ENCODE assay signal across 33 mouse cellular contexts in the genomic region with DNA sequence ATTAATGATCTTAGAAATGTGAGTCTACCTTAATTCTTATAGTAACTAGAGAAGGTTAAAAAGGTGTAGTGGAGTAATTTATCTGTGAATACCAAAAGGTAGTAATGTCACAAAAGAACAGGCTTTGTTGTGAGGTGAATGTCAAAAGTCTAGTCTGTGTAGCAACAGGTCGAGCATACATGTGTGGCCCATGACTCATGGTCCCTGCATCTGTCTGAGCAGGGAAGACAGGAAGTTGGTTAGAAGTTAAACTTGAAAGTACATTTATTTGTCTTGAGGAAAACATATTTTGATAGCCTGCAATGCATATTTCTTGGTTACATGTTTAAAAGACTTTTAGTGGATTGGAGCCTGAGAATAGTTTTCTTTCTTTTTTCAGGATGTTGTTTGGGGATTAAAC. TPM values are rescaled to one million over a fixed set of nuclear protein-coding genes. Genes with fewer than 3 reads are reported as not detected.
DNase-seq lines count a peak whose midpoint lies in the region; ATAC-seq and TF ChIP-seq lines count a peak whose summit lies in the region.
"Had no signal": no experiment of that assay in that cellular context is flagged by ENCODE, and none has a peak within 500 bp of the region (broad histone marks: within the 10 kb centered on the region; RNA-seq: fewer than 3 reads in every experiment).

No protein-coding gene starts in this region.

- H3K9me3 ChIP-seq in liver, embryonic 14.5 days (ENCODE audit: control insufficient read depth, low read length), result no peaks in the 10 kb centered on the region
- no peaks in the 10 kb centered on the region for H3K9me3 ChIP-seq in liver, embryonic 11.5 days (ENCODE audit: control insufficient read depth, low read length)
- no peaks in the 10 kb centered on the region for H3K9me3 ChIP-seq in liver, embryonic 16.5 days (replicated peaks; ENCODE audit: control insufficient read depth, low read length)
- H3K9me3 ChIP-seq: embryonic facial prominence, embryonic 10.5 days; embryonic facial prominence, embryonic 15.5 days; forebrain, embryonic 13.5 days; hindbrain, embryonic 12.5 days; limb, embryonic 12.5 days; megakaryocyte, embryonic 14.5 days; stomach, embryonic 15.5 days had no signal

- TF ChIP-seq CTCF in liver, embryonic 14.5 days (IDR thresholded peaks at IDR 0.05; ENCODE audit: low read depth), result no peak
- TF ChIP-seq CTCF in C2C12 (IDR thresholded peaks at IDR 0.05; ENCODE audit: control insufficient read depth, insufficient read depth, insufficient read length), result no peak

- H3K4me3 ChIP-seq in liver, embryonic 14.5 days (ENCODE audit: insufficient read depth in 1 of 2, low read depth in 2 of 2, low read length in 2 of 2), result no peak overlapping the region
- H3K4me3 ChIP-seq in liver, embryonic 11.5 days (ENCODE audit: low read depth, low read length), result no peak overlapping the region
- no peak overlapping the region for H3K4me3 ChIP-seq in C2C12 (ENCODE audit: insufficient read depth, poor library complexity, severe bottlenecking)
- no peak overlapping the region for H3K4me3 ChIP-seq in liver, embryonic 16.5 days (ENCODE audit: low read depth, low read length)
- H3K4me3 ChIP-seq: embryonic facial prominence, embryonic 10.5 days; embryonic facial prominence, embryonic 15.5 days; forebrain, embryonic 13.5 days; hindbrain, embryonic 12.5 days; limb, embryonic 12.5 days; megakaryocyte, embryonic 14.5 days; stomach, embryonic 15.5 days had no signal

- H3K9ac ChIP-seq in liver, embryonic 14.5 days (replicated peaks), result no peak overlapping the region
- H3K9ac ChIP-seq in liver, embryonic 11.5 days (ENCODE audit: low read depth, low read length), result no peak overlapping the region
- H3K9ac ChIP-seq in liver, embryonic 16.5 days (ENCODE audit: low read depth, low read length), result no peak overlapping the region
- H3K9ac ChIP-seq: embryonic facial prominence, embryonic 15.5 days; forebrain, embryonic 13.5 days; hindbrain, embryonic 12.5 days; limb, embryonic 12.5 days; stomach, embryonic 15.5 days had no signal

- peak overlapping the region; percentile 28; the same call in 1 of the 2 replicates for H3K4me2 ChIP-seq in liver, embryonic 14.5 days (ENCODE audit: low read depth)
- H3K4me2 ChIP-seq in liver, embryonic 11.5 days, result no peak overlapping the region
- no peak overlapping the region for H3K4me2 ChIP-seq in liver, embryonic 16.5 days (ENCODE audit: low read depth, low read length)
- H3K4me2 ChIP-seq: embryonic facial prominence, embryonic 15.5 days; forebrain, embryonic 13.5 days; hindbrain, embryonic 12.5 days; limb, embryonic 12.5 days; stomach, embryonic 15.5 days had no signal

- no peak for DNase-seq in liver, embryonic 14.5 days (ENCODE audit: low read depth in 3 of 3, low spot score in 3 of 3)
- no peak for DNase-seq in liver, embryonic 11.5 days (ENCODE audit: low spot score)
- DNase-seq in cerebellum, postnatal 36 days, result no peak
- no peak for DNase-seq in urinary bladder, adult 18-20 months (ENCODE audit: low spot score in 2 of 2)
- DNase-seq: adrenal gland, adult 2 months; adrenal gland, postnatal 36 days; B cell, adult 2 months; cerebellum, adult 18-20 months; cerebellum, postnatal 14 days; gastrocnemius, postnatal 10 days; kidney, adult 9 months; kidney, postnatal 10 days; lung, adult 18-20 months; lung, postnatal 4 days; midbrain, embryonic 14.5 days; retina, postnatal 1 day; right cerebral cortex, postnatal 14 days; thymus, adult 18-20 months; thymus, postnatal 25 days had no signal

- H3K4me1 ChIP-seq in liver, embryonic 14.5 days (replicated peaks; ENCODE audit: control insufficient read depth in 2 of 2, insufficient read depth in 2 of 2, low read length in 1 of 2), result peaks cover 4 to 11% of the 10 kb centered on the region in 2 experiments; a peak in 3 of 4 replicates
- H3K4me1 ChIP-seq in liver, embryonic 11.5 days (replicated peaks; ENCODE audit: control insufficient read depth, insufficient read depth, low read length), result no peaks in the 10 kb centered on the region
- peaks cover 3% of the 10 kb centered on the region; the same call in 1 of the 2 replicates for H3K4me1 ChIP-seq in liver, embryonic 16.5 days (ENCODE audit: control insufficient read depth, low read depth, low read length)
- H3K4me1 ChIP-seq: embryonic facial prominence, embryonic 10.5 days; embryonic facial prominence, embryonic 15.5 days; forebrain, embryonic 13.5 days; hindbrain, embryonic 12.5 days; limb, embryonic 12.5 days; stomach, embryonic 15.5 days had no signal

- H3K79me3 ChIP-seq in C2C12 (ENCODE audit: low read depth), result no peaks in the 10 kb centered on the region

- H3K27ac ChIP-seq in liver, embryonic 14.5 days, result peak overlapping the region; percentile 77
- no peak overlapping the region for H3K27ac ChIP-seq in liver, embryonic 11.5 days (ENCODE audit: low read depth, low read length)
- peak overlapping the region; percentile 73 for H3K27ac ChIP-seq in liver, embryonic 16.5 days (ENCODE audit: low read length)
- H3K27ac ChIP-seq: embryonic facial prominence, embryonic 10.5 days; embryonic facial prominence, embryonic 15.5 days; forebrain, embryonic 13.5 days; hindbrain, embryonic 12.5 days; hindbrain, postnatal 0 days; limb, embryonic 12.5 days had no signal

- WGBS in liver, embryonic 14.5 days (ENCODE audit: insufficient replicate concordance), result 56% methylated on average over 1 of the region's 1 CpGs
- 69% methylated on average over 1 of the region's 1 CpGs for WGBS in liver, embryonic 11.5 days
- 72% methylated on average over 1 of the region's 1 CpGs for whole genome bisulfite sequencing in liver, embryonic 16.5 days (ENCODE audit: insufficient replicate concordance)

- ATAC-seq in liver, embryonic 14.5 days (ENCODE audit: insufficient read depth), result no peak
- ATAC-seq in liver, embryonic 11.5 days (replicated peaks; ENCODE audit: low FRiP score), result no peak
- peak; percentile 78 for ATAC-seq in activated CD4-positive, CD25-positive, alpha-beta regulatory T cell, adult 4 months
- no peak for ATAC-seq in liver, embryonic 16.5 days (ENCODE audit: low read depth)
- ATAC-seq: forebrain, embryonic 13.5 days; hindbrain, postnatal 0 days; intestine, postnatal 0 days; lung, postnatal 0 days had no signal

- H3K36me3 ChIP-seq in liver, embryonic 14.5 days (replicated peaks; ENCODE audit: control insufficient read depth, insufficient read depth, low read depth), result peaks cover 28% of the 10 kb centered on the region
- H3K36me3 ChIP-seq in liver, embryonic 11.5 days (ENCODE audit: control insufficient read depth, insufficient read depth, low read length), result peaks cover 16% of the 10 kb centered on the region
- H3K36me3 ChIP-seq in C2C12 (ENCODE audit: control insufficient read depth, insufficient read depth), result peaks cover 69% of the 10 kb centered on the region
- H3K36me3 ChIP-seq in liver, embryonic 16.5 days (ENCODE audit: control insufficient read depth, insufficient read depth), result peaks cover 25% of the 10 kb centered on the region

- H3K27me3 ChIP-seq in liver, embryonic 14.5 days (ENCODE audit: control insufficient read depth, insufficient read depth, low read length), result no peaks in the 10 kb centered on the region
- H3K27me3 ChIP-seq in liver, embryonic 11.5 days (replicated peaks; ENCODE audit: control insufficient read depth, insufficient read depth, low read length), result no peaks in the 10 kb centered on the region
- H3K27me3 ChIP-seq in C2C12 (ENCODE audit: control insufficient read depth, insufficient read depth, insufficient read length), result no peaks in the 10 kb centered on the region
- no peaks in the 10 kb centered on the region for H3K27me3 ChIP-seq in liver, embryonic 16.5 days (ENCODE audit: control insufficient read depth, insufficient read depth, low read depth, low read length)
- H3K27me3 ChIP-seq: embryonic facial prominence, embryonic 15.5 days; forebrain, embryonic 13.5 days; hindbrain, embryonic 12.5 days; limb, embryonic 12.5 days; megakaryocyte, embryonic 14.5 days; stomach, embryonic 15.5 days had no signal

- no peak for TF ChIP-seq EP300 in liver, embryonic 14.5 days (IDR thresholded peaks at IDR 0.05; ENCODE audit: low read depth)

- peaks cover 2% of the 10 kb centered on the region for H3K79me2 ChIP-seq in C2C12 (ENCODE audit: control insufficient read depth, insufficient read depth)

- H3ac ChIP-seq in C2C12 (ENCODE audit: control insufficient read depth, insufficient read length, low read depth), result no peak overlapping the region

TF ChIP-seq in C2C12, 6 proteins besides CTCF, POLR2A, EP300 and RAD21:
- TF ChIP-seq USF1 (IDR thresholded peaks at IDR 0.05; ENCODE audit: low read depth) (no peak), MAX (IDR thresholded peaks at IDR 0.05) (no peak), FOSL1 (IDR thresholded peaks at IDR 0.05; ENCODE audit: insufficient read depth, low read length, poor library complexity, severe bottlenecking) (no peak), MYOD1 (IDR thresholded peaks at IDR 0.05; ENCODE audit: control insufficient read depth, insufficient read length, low read depth) (peak; percentile 20)

RNA-seq across cellular contexts. Expression of a gene that starts 19.0 kb away (rescaled TPM):
- polyA plus RNA-seq in liver, embryonic 14.5 days (2012; rRNA removed), result 20.7 and 21.0 TPM in 2 replicates
- polyA plus RNA-seq in liver, embryonic 14.5 days (2014; fragmentation: Nextera tagmentation; extraction: Ambion mirVana), result 21.0 and 22.6 TPM in 2 replicates
- polyA plus RNA-seq in liver, embryonic 11.5 days (2014; fragmentation: Nextera tagmentation; extraction: Ambion mirVana), result 36.9 and 37.0 TPM in 2 replicates
- 10.2 TPM for polyA plus RNA-seq in C2C12 (2012; fragmentation: generic; extraction: Trizol)
- 10 to 100 TPM; 42.0 to 57.3 TPM for polyA plus RNA-seq in activated CD4-positive, CD25-positive, alpha-beta regulatory T cell, adult 4 months (2017; shearing (Covaris generic))
- polyA plus RNA-seq in liver, embryonic 16.5 days (2015; fragmentation: Nextera tagmentation; extraction: Ambion mirVana), result 29.6 and 33.4 TPM in 2 replicates

RNA-seq across cellular contexts. Expression of a gene that starts 29.0 kb away (rescaled TPM):
- polyA plus RNA-seq in liver, embryonic 14.5 days (2012; rRNA removed), result 31.0 and 41.1 TPM in 2 replicates
- 58.3 and 61.1 TPM in 2 replicates for polyA plus RNA-seq in liver, embryonic 14.5 days (2014; fragmentation: Nextera tagmentation; extraction: Ambion mirVana)
- polyA plus RNA-seq in liver, embryonic 11.5 days (2014; fragmentation: Nextera tagmentation; extraction: Ambion mirVana), result 78.5 and 81.4 TPM in 2 replicates
- polyA plus RNA-seq in C2C12 (2012; fragmentation: generic; extraction: Trizol), result 71.0 TPM
- 10 to 100 TPM; 74.4 to 95.6 TPM for polyA plus RNA-seq in activated CD4-positive, CD25-positive, alpha-beta regulatory T cell, adult 4 months (2017; shearing (Covaris generic))
- polyA plus RNA-seq in liver, embryonic 16.5 days (2015; fragmentation: Nextera tagmentation; extraction: Ambion mirVana), result 66.3 and 69.0 TPM in 2 replicates

RNA-seq across cellular contexts. Expression of a gene that starts 42.7 kb away (rescaled TPM):
- polyA plus RNA-seq in liver, embryonic 14.5 days (2012; rRNA removed), result 0.01 and 0.03 TPM in 2 replicates
- polyA plus RNA-seq in liver, embryonic 14.5 days (2014; fragmentation: Nextera tagmentation; extraction: Ambion mirVana), result 0.01 TPM in 1 of 2 replicates, not detected in the other
- polyA plus RNA-seq in liver, embryonic 11.5 days (2014; fragmentation: Nextera tagmentation; extraction: Ambion mirVana), result 0.05 and 0.10 TPM in 2 replicates
- polyA plus RNA-seq in C2C12 (2012; fragmentation: generic; extraction: Trizol), result 0.15 TPM
- not detected for polyA plus RNA-seq in activated CD4-positive, CD25-positive, alpha-beta regulatory T cell, adult 4 months (2017; shearing (Covaris generic))
- not detected in 2 replicates for polyA plus RNA-seq in liver, embryonic 16.5 days (2015; fragmentation: Nextera tagmentation; extraction: Ambion mirVana)
- polyA plus RNA-seq: forebrain, embryonic 13.5 days; heart, embryonic 14.5 days; intestine, postnatal 0 days; lung, postnatal 0 days; stomach, embryonic 15.5 days had no signal
